Mouse (Mus musculus) embryonic facial prominence, embryonic 11.5 days (tissue): ENCODE results near the gene Prr19. TPM values are rescaled to one million over a fixed set of nuclear protein-coding genes. Genes with fewer than 3 reads are reported as not detected.
A peak's percentile ranks its signal among the peaks of the same experiment; 100 is the strongest.

ENCODE experiments used
- ATAC-seq: fragments of 200-750 bp; cut with Nextera tagmentation; replicated peaks from 2 replicates; pipeline ENCODE4 v1.8.0; 2017; ENCODE audit warnings: low read depth; ENCODE audit not compliant: insufficient number of reproducible peaks, low FRiP score, low TSS enrichment
- DNase-seq: peaks from one replicate; pipeline ENCODE4 v3.0.0-alpha.2; 2015; ENCODE audit warnings: low spot score
- H3K27ac ChIP-seq: fragments of 300-500 bp; sonication (generic); replicated peaks from 2 replicates; pipeline ENCODE4 v1.5.1; 2014; ENCODE audit warnings: mild to moderate bottlenecking, low read depth, low read length, control low read depth
- H3K27me3 ChIP-seq: fragments of 300-500 bp; sonication (generic); 2 replicates; pipeline ENCODE4 v1.6.1; 2014; ENCODE audit warnings: mild to moderate bottlenecking, low read length, moderate library complexity, mixed read lengths; ENCODE audit not compliant: control insufficient read depth, insufficient read depth
- H3K36me3 ChIP-seq: fragments of 300-500 bp; sonication (generic); replicated peaks from 2 replicates; pipeline ENCODE4 v1.6.1; 2014; ENCODE audit warnings: low read depth, mild to moderate bottlenecking, low read length, moderate library complexity, mixed read lengths; ENCODE audit not compliant: control insufficient read depth, insufficient read depth
- H3K4me1 ChIP-seq: fragments of 300-500 bp; sonication (generic); 2 replicates; pipeline ENCODE4 v1.6.1; 2014; ENCODE audit warnings: low read length, mixed read lengths; ENCODE audit not compliant: control insufficient read depth, insufficient read depth
- H3K4me2 ChIP-seq: fragments of 300-500 bp; sonication (generic); 2 replicates; pipeline ENCODE4 v1.6.1; 2014; ENCODE audit warnings: low read depth, mild to moderate bottlenecking, control low read depth, low read length, moderate library complexity
- H3K4me3 ChIP-seq: fragments of 300-500 bp; sonication (generic); 2 replicates; pipeline ENCODE4 v1.5.1; 2014; ENCODE audit warnings: low read depth, low read length, control low read depth
- H3K9ac ChIP-seq: fragments of 300-500 bp; sonication (generic); replicated peaks from 2 replicates; pipeline ENCODE4 v1.6.1; 2014; ENCODE audit warnings: mild to moderate bottlenecking, control low read depth, low read length
- H3K9me3 ChIP-seq: fragments of 300-500 bp; sonication (generic); replicated peaks from 2 replicates; pipeline ENCODE4 v1.6.1; 2016; ENCODE audit warnings: mild to moderate bottlenecking, low read length, inconsistent platforms, mixed read lengths; ENCODE audit not compliant: control insufficient read depth
- WGBS: fragments of 180-500 bp; shearing (Covaris S2); extraction: QIAGEN DNeasy Blood & Tissue Kit; methylation state at CpG from one replicate; pipeline ENCODE4 v1.1.7; 2014; 5-methylcytosine and 5-hydroxymethylcytosine counted together
- polyA plus RNA-seq: library from polyadenylated mRNA; unstranded; fragments of >200 nt; fragmentation: Nextera tagmentation; extraction: Ambion mirVana; gene quantifications from 2 replicates; pipeline ENCODE4 v1.2.1, GENCODE M21; 2014

Gene Prr19
- polyA plus RNA-seq, 1 experiment from 2014 or later = 1.6 TPM

DNA sequence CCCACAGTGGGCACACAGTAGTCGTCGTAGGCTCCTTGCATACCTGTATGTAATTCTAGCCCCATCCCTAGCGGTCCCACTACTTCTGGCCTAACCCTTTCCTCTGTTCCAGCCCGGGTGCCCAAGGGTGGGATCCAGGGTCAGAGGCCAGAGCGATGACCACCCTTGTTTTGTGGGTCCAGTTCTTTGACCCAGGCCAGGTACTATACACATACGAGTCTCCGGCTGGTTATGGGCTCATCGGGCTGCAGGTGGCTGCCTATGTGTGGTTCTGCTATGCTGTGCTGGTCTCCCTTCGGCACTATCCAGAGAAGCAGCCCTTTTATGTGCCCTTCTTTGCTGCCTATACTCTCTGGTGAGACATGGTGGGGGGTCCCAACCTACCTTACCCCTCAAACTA is 8.2 kb downstream of the Prr19 start:
- Histone ChIP-seq H3K4me3 (no peak overlapping the region), H3K9ac (no peak overlapping the region), H3K4me2 (no peak overlapping the region), H3K27me3 (peaks cover 2% of the 10 kb centered on the region), H3K4me1 (peaks cover 2% of the 10 kb centered on the region; the same call in 1 of the 2 replicates), H3K36me3 (no peaks in the 10 kb centered on the region), H3K9me3 (no peaks in the 10 kb centered on the region), H3K27ac (no peak overlapping the region)
- 80% methylated on average over 9 of the region's 9 CpGs for WGBS
- ATAC-seq (no peak), DNase-seq (no peak)

DNA sequence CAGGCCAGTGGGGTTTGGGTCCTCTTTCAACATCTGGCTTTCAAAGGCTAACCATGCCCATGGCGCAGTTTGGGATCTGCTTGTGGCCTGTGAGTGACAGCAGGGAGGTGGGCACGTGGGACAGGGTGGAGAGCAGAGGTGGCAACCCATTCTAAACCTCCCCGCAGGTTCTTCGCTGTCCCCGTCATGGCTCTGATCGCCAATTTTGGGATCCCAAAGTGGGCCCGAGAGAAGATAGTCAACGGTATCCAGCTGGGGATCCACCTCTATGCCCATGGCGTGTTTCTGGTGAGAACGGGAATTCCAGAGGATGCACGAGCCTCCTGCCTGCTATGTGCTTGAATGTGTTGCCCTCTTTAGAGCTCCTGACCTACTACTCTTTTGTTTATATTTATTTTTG is 10.0 kb downstream of the Prr19 start:
- Histone ChIP-seq H3K27me3 (peaks cover 14% of the 10 kb centered on the region), H3K4me1 (peaks cover 8% of the 10 kb centered on the region; the same call in 1 of the 2 replicates), H3K4me3 (no peak overlapping the region), H3K27ac (no peak overlapping the region), H3K9ac (no peak overlapping the region), H3K36me3 (no peaks in the 10 kb centered on the region), H3K4me2 (no peak overlapping the region), H3K9me3 (no peaks in the 10 kb centered on the region)
- DNase-seq (no peak), ATAC-seq (no peak)
- WGBS = 79% methylated on average over 11 of the region's 11 CpGs

DNA sequence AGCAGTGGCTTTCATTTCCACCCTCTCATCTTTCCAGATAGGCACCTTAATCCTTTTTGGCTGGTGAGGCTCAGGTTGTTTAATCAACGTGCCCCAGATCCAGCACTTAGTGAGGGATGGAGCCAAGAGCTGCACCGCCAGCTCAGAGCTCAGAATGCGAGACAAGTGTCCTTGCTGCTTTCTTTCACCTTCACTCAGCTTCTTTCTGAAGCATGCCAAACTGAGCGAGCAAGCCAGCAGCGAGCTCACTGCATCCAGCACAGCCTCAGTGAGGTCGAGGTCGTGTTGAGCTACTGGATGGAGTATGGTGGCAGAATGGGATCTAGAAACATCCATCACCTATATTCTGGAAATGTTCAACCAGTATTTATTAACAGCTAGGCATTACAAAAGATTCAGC is 12.1 kb downstream of the Prr19 start:
- ATAC-seq = no peak
- H3K27me3 ChIP-seq = peaks cover 14% of the 10 kb centered on the region
- WGBS = 41% methylated on average over 7 of the region's 7 CpGs

DNA sequence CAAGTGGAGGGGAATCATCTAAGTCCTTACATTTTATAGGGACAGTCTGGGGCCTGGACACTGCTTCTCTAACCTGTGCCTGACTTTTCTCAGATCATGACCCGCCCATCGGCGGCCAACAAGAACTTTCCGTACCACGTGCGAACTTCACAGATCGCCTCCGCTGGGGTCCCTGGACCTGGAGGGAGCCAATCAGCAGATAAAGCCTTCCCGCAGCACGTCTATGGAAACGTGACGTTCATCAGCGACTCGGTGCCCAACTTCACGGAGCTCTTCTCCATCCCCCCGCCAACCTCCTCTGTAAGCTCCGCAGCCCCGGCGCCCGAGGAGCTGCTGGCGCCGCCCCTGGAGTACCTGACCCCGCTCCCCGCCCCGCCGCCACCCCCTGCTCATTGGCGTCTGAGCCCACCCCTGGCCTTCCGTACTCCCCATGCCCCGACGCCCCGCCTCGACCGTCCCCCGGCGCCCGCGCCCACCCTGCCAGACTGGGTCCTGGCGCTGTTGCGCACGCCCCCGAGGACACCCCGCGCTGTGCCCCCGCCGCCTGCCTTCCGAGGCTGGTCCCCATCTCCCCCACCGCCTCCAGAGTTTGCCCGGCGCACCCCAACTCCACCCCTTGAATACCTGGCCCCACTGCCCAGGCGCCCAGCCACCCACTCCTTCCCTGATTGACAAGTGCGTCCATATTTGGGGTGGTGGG is 13.5 kb downstream of the Prr19 start:
- Histone ChIP-seq H3K9ac (no peak overlapping the region; the same call in 1 of the 2 replicates), H3K27me3 (peaks cover 14% of the 10 kb centered on the region), H3K4me3 (peak overlapping the region; percentile 36), H3K9me3 (no peaks in the 10 kb centered on the region), H3K27ac (no peak overlapping the region), H3K36me3 (no peaks in the 10 kb centered on the region), H3K4me1 (peaks cover 8% of the 10 kb centered on the region), H3K4me2 (peak overlapping the region; percentile 81)
- 2% methylated on average over 51 of the region's 51 CpGs for WGBS
- DNase-seq = peak; percentile 3
- no peak for ATAC-seq

More for the DNA sequence above, 12.1 kb downstream of the Prr19 start:
- Histone ChIP-seq H3K4me1 (peaks cover 8% of the 10 kb centered on the region), H3K4me3 (no peak overlapping the region), H3K9ac (no peak overlapping the region), H3K4me2 (no peak overlapping the region), H3K27ac (no peak overlapping the region), H3K9me3 (no peaks in the 10 kb centered on the region), H3K36me3 (no peaks in the 10 kb centered on the region)
- no peak for DNase-seq

DNA sequence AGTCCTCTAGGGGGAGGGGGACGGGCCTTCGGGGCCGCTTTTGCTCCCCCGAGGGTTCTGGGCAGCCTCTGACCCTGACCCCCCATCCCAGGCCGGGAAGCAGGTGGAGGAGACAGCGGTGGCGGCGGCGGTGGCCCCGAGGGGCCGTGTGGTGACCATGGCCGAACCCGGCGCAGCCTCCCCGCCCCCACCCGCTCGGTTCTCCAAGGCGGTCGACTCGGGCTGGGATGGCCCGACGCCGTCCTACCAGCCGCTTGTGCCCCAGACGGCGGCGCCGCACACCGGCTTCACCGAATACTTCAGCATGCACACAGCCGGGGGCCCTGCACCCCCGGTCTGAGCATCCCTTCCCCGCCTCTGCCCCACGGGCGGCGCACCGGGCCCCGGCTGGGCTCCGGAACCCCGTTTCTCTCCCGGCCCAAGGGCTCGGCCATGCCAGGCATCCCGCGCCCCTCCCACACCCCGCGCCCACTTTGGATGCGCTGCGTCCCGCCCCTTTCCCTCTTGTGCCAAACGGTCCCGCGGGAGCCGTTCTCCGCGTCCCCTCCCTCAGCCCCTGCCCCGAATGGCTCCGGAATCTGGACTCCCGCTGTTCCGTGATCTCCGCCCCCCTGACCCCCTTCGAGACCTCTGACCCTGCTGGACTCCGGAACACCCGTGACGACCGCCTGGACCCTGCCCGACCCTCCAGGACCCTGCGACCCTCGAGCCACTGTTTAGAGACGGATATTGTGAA is 14.3 kb downstream of the Prr19 start:
- Histone ChIP-seq H3K27ac (no peak overlapping the region), H3K4me1 (peaks cover 8% of the 10 kb centered on the region), H3K4me3 (peak overlapping the region; percentile 36), H3K4me2 (peak overlapping the region; percentile 81), H3K9ac (peak overlapping the region; percentile 59), H3K36me3 (no peaks in the 10 kb centered on the region), H3K27me3 (peaks cover 14% of the 10 kb centered on the region), H3K9me3 (no peaks in the 10 kb centered on the region)
- WGBS = under 1% methylated on average over 48 of the region's 69 CpGs
- peak; percentile 17 for DNase-seq
- ATAC-seq = no peak

DNA sequence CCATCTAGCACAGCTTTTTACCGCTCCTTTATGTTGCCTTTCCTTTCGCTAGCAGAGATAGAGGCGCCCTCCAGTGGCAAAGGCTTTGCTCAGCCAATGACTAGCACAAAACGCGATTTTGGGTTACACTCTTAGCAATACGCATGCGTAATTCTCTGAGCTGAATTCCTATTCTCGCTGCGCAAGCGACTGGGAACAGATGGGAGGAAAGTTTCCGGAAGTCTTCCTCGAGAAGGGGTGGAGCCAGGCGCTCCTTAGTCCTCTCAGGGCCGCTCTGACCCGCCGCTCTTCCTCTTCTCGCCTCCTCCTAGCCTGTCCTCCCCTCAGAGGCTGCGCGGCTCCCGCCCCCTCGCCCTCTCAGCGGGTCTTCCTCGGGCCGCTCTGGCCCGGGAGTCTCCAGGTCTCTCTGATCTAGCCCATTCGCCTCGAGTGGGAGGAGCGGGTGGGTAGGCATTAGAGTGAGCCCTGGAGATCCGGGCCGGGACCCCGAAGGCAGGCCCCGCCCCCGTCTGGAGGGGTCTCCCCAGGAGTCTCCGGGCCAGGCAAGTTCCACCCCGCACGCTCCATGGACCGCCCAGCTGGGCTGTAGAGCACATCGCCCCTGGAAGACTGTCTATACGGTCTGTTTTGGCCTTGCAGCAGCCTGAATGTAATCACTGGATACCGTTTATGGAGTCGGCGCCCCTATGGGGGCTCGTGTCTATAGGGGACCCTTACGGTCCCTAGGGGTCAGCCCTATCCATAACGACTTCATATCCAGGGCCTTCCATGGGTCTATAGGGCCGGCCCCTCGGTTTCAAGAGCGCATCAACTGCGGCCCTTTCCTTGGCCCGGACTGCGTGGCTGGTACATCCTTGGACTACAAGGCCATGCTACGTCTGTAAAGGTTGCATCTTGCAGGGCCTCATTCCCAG is 15.6 kb downstream of the Prr19 start, which contains the start of gene Megf8:
Gene Megf8, plus strand, starts transcription at position 633 of the 914 bp plus-strand sequence.
- ATAC-seq = peak; percentile 99
- DNase-seq = peak; percentile 100
- peak within 1 kb of the TSS; percentile 60 for H3K27ac ChIP-seq
- H3K9me3 ChIP-seq = no peaks in the 10 kb centered on the region
- peaks cover 8% of the 10 kb centered on the region for H3K4me1 ChIP-seq
- WGBS = under 1% methylated on average over 52 of the region's 52 CpGs
- peak within 1 kb of the TSS; percentile 96 for H3K4me2 ChIP-seq
- H3K4me3 ChIP-seq = peak within 1 kb of the TSS; percentile 50
- no peaks in the 10 kb centered on the region for H3K36me3 ChIP-seq
- H3K27me3 ChIP-seq = peaks cover 14% of the 10 kb centered on the region
- peak within 1 kb of the TSS; percentile 79 for H3K9ac ChIP-seq

DNA sequence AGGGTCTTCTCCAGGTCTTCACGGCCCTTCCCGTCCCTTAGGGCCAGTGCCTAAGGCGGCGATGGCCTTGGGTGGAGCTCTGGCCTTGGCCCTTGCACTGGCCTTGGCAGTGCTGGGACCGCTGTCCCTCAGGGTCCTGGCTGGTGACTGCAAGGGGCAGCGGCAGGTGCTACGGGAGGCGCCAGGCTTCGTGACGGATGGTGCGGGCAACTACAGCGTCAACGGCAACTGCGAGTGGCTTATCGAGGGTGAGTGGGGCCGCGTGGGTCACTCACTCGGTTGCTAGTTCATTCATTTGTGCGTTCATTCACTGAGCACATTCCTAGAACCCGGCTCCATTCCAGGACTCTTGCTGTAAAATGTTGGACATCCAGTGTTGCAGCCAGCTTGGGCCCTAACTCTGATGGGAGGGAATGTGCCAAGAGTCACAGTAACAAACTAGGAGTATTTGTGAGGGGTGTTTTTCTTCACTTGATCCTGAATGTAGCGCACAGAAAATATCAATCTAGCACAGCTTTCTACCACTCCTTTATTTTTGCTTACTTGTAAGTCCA is 16.3 kb downstream of the Prr19 start:
- Histone ChIP-seq H3K4me3 (peak overlapping the region; percentile 50), H3K4me2 (peak overlapping the region; percentile 96), H3K36me3 (no peaks in the 10 kb centered on the region), H3K27ac (peak overlapping the region; percentile 60), H3K9ac (peak overlapping the region; percentile 79), H3K9me3 (no peaks in the 10 kb centered on the region), H3K27me3 (peaks cover 14% of the 10 kb centered on the region), H3K4me1 (peaks cover 8% of the 10 kb centered on the region)
- WGBS = 18% methylated on average over 21 of the region's 21 CpGs
- ATAC-seq (no peak), DNase-seq (peak; percentile 26)
